Mouse (Mus musculus) adrenal gland (tissue): ENCODE results near the gene Olfr273.
"Not testable (repeated sequence)": the region's sequence is repeated elsewhere in the genome, so short reads cannot be mapped to it uniquely, and the experiment has no call there.

Experiments used
- intact Hi-C: fragments of 180-260 bp; cut with DNase I; formaldehyde crosslinking; loops from one replicate; pipeline ENCODE4 v1.15.1; 2025
- long read RNA-seq, 2 experiments: library from polyadenylated mRNA; unstranded; transcript quantifications; one replicate each; pipeline ENCODE4 v2.0.0; 2020; ENCODE audit warnings: borderline replicate concordance in 1 of 2; ENCODE audit not compliant: insufficient replicate concordance in 1 of 2

Olfr273 gene
- long read RNA-seq, experiment 1, result 0 reads
- long read RNA-seq, experiment 2, result 0 reads

DNA sequence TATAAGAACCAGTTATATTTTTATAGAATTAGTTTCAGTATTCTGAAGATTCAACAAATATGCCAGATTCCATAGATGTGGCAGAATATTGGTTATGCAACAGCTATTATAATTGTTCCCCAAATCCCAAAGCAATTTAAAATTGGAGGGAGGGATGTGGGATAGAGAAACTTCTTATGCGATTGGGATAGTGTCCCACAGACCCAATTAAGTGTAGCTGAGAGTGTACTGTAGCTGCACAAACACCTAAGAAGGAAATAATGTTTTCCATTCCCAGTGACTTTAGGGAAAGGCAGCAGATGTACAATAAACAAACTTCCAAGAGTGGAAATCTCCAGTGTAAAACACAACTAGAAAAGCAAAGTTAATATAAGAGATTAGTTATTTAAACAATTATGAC, at the start of gene Olfr273:
TSS of gene Olfr273 (minus strand) at position 101 of the 400 bp plus-strand sequence.
- intact Hi-C loops, result no loop called here

DNA sequence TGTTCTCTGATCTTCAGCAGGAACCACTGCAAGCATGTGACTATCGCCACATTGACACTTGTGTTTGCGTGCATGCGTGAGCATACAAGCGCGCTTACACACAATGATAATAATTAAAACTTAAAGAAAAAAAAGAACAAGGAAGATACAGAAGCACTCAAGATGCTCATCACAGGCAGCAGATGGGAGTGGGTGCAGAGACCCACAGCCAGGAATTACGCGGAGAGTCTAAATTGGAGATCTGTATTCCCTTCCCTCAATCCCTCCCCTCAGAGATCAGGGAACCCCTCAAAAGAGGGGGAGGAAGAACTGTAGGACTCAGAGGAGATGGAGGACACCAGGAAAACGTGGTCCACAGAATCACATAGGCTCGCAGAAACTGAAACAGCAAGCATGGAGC, 5.1 kb upstream of the Olfr273 start:
- intact Hi-C loops, result no loop called here

DNA sequence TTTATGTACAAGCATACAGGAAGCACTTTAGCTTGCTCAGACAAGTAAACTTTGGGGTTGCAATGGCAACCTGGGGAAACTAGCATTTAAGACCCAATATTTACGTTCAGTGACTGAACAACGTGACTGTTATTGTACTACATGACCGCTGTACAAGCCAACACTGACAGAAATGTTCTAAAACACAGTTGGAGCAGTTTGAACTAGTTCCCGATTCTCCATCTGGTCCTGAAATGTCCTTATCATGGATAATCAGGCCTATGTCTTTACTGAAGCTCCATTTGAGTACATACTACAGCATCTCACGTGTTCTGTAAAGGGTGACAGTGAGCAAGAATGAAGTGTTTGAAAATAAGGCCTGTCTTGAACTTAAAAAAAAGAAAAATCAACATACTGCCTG, 9.4 kb downstream of the Olfr273 start:
- intact Hi-C loops, result no loop called here

DNA sequence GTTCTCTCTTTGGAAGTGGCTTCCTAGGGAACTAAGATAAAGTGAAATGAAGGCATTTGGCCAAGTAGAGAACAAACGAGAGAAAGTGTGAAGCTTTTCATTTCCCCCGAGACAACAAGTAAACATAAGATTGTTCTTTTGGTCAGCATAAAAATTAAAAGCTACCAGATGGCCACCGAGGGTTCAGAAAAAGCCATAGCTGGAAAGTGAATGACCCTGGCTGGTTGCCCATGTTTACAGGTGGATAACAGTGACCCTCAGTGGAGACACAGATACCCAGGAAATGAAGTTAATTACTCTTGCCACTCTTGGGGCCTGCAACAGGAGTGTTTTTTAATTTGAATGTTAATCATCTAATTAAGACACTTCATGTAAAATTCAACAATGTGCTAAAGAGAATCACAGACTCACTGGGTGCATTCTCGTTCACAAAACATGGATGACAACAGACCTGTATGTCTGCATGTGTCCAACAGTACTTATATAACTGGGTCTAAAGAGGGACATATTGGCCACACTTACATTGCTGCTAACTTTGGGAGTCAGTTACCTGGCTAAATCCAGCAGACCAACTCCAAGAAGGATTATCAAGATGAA, 9.9 kb downstream of the Olfr273 start:
- intact Hi-C loops, result no loop called here

DNA sequence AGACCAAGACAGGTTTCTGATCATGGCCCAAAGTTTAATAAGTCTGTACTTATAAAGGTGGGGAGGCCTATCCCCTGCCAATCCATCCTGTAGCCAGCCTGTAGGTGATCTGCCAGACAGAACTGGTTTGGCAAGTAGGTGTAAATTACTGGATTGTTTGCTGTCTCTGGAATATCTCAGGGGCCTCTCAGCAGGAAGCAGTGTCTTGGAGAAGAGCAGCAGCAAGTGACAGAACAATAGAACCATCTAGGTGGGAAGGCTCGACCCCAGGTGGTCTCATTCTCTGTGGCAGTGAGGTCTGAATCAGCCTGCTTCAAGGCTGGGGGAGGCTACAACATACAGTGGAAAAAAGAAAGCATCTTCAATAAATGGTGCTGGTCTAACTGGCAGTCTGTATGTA, 13.6 kb downstream of the Olfr273 start:
- intact Hi-C loops, result not testable (repeated sequence)

DNA sequence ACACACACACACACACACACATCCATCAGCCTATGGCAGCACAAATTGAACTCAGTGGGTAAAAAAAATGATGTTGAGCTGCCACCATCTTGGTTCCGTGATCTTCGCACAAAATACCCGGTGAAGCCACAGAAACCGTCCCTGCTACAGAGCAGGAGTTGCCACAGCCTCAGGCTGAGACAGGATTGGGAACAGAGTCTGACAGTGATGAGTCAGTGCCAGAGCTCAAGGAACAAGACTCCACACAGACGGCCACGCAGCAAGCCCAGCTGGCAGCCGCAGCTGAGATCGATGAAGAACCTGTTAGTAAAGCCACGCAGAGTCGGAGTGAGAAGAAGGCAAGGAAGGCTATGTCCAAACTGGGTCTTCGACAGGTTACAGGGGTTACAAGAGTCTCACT, 37.7 kb downstream of the Olfr273 start:
- intact Hi-C loops, result no loop called here

DNA sequence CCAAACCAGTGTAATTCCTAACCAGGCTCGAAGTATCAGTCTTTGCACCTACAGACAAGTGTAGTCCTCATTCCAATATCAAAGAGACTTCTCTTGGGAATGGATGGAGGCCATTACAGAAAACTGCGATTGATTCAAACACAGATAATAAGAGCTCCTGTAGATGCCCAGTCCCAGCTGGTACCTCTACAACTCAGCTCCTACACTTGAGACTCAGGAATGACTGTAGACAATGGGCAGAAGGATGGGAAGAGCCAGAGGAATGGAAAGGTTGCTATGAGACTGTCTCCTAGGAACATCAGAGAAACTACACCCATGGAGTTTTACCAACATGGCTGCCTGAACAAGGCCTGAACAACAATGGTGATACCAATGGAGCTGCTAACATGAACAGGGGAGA, 44.7 kb downstream of the Olfr273 start, which contains the start of gene Olfr275:
TSS of gene Olfr275 (plus strand) at position 301 of the 400 bp plus-strand sequence.
- intact Hi-C loops, result no loop called here

DNA sequence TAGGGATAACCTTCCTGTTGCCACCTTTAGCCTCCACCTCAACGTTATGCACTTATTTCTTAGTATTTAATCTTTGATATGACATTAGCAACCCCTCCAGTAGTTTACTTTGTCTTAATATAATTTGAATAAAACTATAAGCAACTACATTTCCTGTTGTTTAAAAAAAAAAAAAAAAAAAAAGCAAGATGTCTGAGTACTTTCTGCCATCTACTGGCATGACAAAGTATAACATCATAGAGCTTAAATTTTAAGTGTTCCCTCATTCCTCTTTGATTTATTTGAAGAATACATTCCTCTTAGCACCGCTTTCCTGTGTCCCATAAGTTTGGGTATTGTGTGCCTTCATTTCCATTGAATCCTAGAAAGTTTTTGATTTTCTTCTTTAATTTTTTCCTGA, 47.2 kb downstream of the Olfr273 start:
- intact Hi-C loops, result no loop called here
